Mouse (Mus musculus) olfactory bulb, adult 2 months (tissue): ENCODE measurements around the gene Kcnt2. TPM values are rescaled to one million over a fixed set of nuclear protein-coding genes. Genes with fewer than 3 reads are reported as not detected.

Source experiments
- H3K27ac ChIP-seq: fragments of 200-500 bp; 2 replicates; pipeline ENCODE4 v1.5.1; 2012; ENCODE audit warnings: low read depth, low read length; ENCODE audit not compliant: insufficient read depth
- H3K4me1 ChIP-seq: fragments of 200-500 bp; 2 replicates; pipeline ENCODE4 v1.6.1; 2012; ENCODE audit warnings: low read length; ENCODE audit not compliant: control insufficient read depth, insufficient read depth
- H3K4me3 ChIP-seq: fragments of 200-500 bp; 2 replicates; pipeline ENCODE4 v1.5.1; 2012; ENCODE audit warnings: mild to moderate bottlenecking, low read depth, low read length, moderate library complexity; ENCODE audit not compliant: insufficient read depth
- CTCF ChIP-seq: fragments of 200-500 bp; IDR thresholded peaks from 2 replicates; pipeline ENCODE4 v1.5.1; 2012; ENCODE audit warnings: low read depth, mild to moderate bottlenecking, low read length, moderate library complexity; ENCODE audit not compliant: insufficient read depth
- POLR2A ChIP-seq: fragments of 200-500 bp; IDR thresholded peaks from 2 replicates; pipeline ENCODE4 v1.6.1; 2012; ENCODE audit warnings: mild to moderate bottlenecking, low read depth, low read length, moderate library complexity; ENCODE audit not compliant: insufficient read depth
- WGBS: fragments of 180-500 bp; shearing (Covaris S2); methylation state at CpG from one replicate; pipeline ENCODE4 v1.1.7; 2018; 5-methylcytosine and 5-hydroxymethylcytosine counted together
- polyA plus RNA-seq: library from polyadenylated mRNA; stranded (reverse); fragments of >200 nt; gene quantifications from 2 replicates; pipeline ENCODE4 v1.2.4, GENCODE M21; 2012; ENCODE audit warnings: low replicate concordance; ENCODE audit not compliant: missing spikeins, insufficient read depth, insufficient read length

Kcnt2 gene
- polyA plus RNA-seq, 1 experiment, result not detected

GRCm38 (mm10) chr1:140333702-140334101, 87.7 kb downstream of the Kcnt2 start:
- TF ChIP-seq CTCF (no peak), POLR2A (no peak)
- WGBS, result 92% methylated on average over 3 of the region's 3 CpGs
- H3K4me1 ChIP-seq, result no peaks in the 10 kb centered on the region
- no peak overlapping the region for H3K4me3 ChIP-seq
- H3K27ac ChIP-seq, result no peak overlapping the region

DNA sequence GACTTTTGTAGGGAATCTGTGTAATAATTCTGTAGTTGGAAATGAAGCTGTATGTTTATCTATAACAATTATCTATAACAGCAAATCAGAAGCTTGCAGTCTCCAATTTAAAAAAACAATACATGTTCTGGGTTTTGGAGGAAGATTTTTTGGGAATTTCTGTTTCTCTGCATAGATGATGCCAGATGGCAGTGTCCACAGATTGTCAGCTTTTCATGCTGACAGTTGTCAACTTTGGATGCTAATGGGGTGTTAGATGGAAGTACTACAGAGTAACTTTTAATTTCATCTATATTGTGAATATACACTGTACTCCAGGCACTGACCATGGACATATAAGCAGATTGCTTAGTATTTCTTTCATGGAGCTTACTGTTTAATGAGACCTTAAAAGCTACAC, 92.5 kb downstream of the Kcnt2 start:
- no peak overlapping the region for H3K4me3 ChIP-seq
- no peak for TF ChIP-seq POLR2A
- no peak for TF ChIP-seq CTCF
- H3K27ac ChIP-seq, result no peak overlapping the region
- no peaks in the 10 kb centered on the region for H3K4me1 ChIP-seq

DNA sequence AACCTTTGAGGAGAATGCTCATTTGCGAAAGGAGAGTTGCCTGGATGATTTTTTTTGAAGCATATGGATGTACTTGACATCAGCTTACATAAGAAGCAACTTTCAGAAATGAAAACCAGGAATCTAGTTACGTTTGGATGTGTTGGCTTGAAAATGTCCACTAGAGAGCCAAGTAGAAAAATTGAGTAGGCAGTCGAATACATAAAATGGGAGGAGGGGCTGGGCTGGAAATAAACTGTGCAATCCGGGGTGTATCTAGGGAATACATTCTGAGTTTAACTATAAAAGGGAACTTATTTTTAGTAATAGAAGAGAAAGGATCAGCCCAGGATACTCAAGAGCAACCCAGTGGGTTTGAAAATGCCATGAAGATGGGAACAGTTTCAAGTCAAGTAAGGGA, 93.4 kb downstream of the Kcnt2 start:
- Histone ChIP-seq H3K4me1 (no peaks in the 10 kb centered on the region), H3K4me3 (no peak overlapping the region), H3K27ac (no peak overlapping the region)
- no peak for TF ChIP-seq CTCF
- TF ChIP-seq POLR2A, result no peak
- 53% methylated on average over 4 of the region's 4 CpGs for WGBS

DNA sequence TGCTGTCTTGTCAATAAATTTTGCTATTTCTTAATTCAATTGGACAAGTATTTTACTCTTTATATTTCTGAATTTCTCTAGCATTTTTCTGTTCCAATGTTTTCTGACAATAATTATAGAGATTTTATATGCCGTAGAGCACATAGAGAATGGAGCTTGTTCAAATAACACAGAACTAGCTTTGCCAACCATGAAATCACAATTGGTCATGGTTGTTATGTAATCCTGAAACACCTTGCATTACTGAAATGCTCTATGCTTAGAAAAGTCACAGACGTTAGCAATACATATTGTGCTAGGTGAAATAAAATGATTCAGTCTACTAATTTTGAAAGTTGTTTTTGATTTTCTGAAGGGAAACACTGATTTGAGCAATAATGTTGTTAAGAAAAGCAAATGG, 118.8 kb downstream of the Kcnt2 start:
- Histone ChIP-seq H3K4me3 (no peak overlapping the region), H3K27ac (no peak overlapping the region), H3K4me1 (no peaks in the 10 kb centered on the region)
- WGBS, result 81% methylated on average over 2 of the region's 2 CpGs
- TF ChIP-seq CTCF (no peak), POLR2A (no peak)

GRCm38 (mm10) chr1:140373532-140373931, 127.6 kb downstream of the Kcnt2 start:
- no peaks in the 10 kb centered on the region for H3K4me1 ChIP-seq
- no peak overlapping the region for H3K4me3 ChIP-seq
- H3K27ac ChIP-seq, result no peak overlapping the region
- TF ChIP-seq POLR2A (no peak), CTCF (no peak)
- 56% methylated on average over 1 of the region's 1 CpGs for WGBS

DNA sequence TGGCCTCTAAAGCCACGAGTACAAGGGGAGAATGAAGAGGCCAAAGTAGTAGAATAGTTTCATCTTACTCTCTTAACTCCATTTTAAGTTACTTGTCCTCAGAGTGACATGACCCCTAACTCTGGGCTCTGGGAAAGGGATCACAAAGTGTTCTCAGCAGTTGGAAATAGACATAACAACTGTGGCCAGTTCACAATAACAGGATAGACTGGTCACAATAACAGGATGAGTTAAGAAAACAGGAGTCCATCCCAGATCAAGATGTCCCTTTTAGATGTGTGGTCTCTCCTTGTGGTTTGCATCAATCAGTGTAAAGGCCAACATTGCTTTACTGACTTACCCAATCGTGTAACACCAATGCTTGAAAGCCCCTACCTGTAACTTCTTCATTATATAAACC, 132.8 kb downstream of the Kcnt2 start:
- Histone ChIP-seq H3K4me3 (no peak overlapping the region), H3K4me1 (no peaks in the 10 kb centered on the region), H3K27ac (no peak overlapping the region)
- WGBS, result 85% methylated on average over 2 of the region's 2 CpGs
- no peak for TF ChIP-seq CTCF
- no peak for TF ChIP-seq POLR2A

- Histone ChIP-seq H3K27ac (no peak overlapping the region), H3K4me3 (no peak overlapping the region), H3K4me1 (no peaks in the 10 kb centered on the region)
- WGBS, result 66% methylated on average over 2 of the region's 2 CpGs
- TF ChIP-seq CTCF (no peak), POLR2A (no peak)
Measured at GRCm38 (mm10) chr1:140379526-140379925, 133.6 kb downstream of the Kcnt2 start.

DNA sequence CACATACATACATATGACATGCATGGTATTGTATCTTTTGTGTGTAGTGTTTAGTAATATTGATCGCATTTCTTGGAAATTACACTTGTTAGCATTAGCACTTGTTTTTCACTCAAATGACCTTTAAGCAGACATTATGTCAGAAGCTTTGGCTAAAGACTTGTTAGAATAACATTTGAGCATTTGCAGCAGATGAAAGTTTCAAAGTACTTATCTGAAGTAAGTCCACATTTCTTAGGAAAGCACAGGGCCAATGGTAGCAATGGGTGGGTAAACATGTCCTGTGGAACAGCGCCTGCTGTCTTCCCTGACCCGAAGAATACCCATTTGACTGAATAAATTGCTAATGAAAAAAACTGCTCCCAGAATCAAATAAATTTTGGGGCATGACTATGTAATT, 135.1 kb downstream of the Kcnt2 start:
- no peaks in the 10 kb centered on the region for H3K4me1 ChIP-seq
- TF ChIP-seq POLR2A (no peak), CTCF (no peak)
- H3K4me3 ChIP-seq, result no peak overlapping the region
- WGBS, result 70% methylated on average over 3 of the region's 3 CpGs
- no peak overlapping the region for H3K27ac ChIP-seq

- TF ChIP-seq POLR2A (no peak), CTCF (no peak)
Measured at GRCm38 (mm10) chr1:140390301-140390700, 144.3 kb downstream of the Kcnt2 start.

GRCm38 (mm10) chr1:140397756-140398155, 151.8 kb downstream of the Kcnt2 start:
- no peak overlapping the region for H3K4me3 ChIP-seq
- no peaks in the 10 kb centered on the region for H3K4me1 ChIP-seq
- TF ChIP-seq POLR2A (no peak), CTCF (no peak)
- no peak overlapping the region for H3K27ac ChIP-seq

More at GRCm38 (mm10) chr1:140390301-140390700, 144.3 kb downstream of the Kcnt2 start:
- Histone ChIP-seq H3K27ac (no peak overlapping the region), H3K4me1 (no peaks in the 10 kb centered on the region), H3K4me3 (no peak overlapping the region)
- 58% methylated on average over 4 of the region's 4 CpGs for WGBS
